Mouse (Mus musculus) thymus, adult 18-20 months (tissue): ENCODE measurements around the gene Gm49320.

Experiments used
- DNase-seq, 2 experiments: peaks; one replicate each; pipeline ENCODE4 v3.0.0; 2022; ENCODE audit warnings: mixed read lengths in 2 of 2

Gm49320 gene

GRCm38 (mm10) chr8:4259125-4259804 lies 20.6 kb downstream of the Gm49320 start, which contains the start of gene Ctxn1:
Gene Ctxn1, minus strand, starts transcription at chr8:4259274.
- peak; percentile 92 to 93 for DNase-seq

DNA sequence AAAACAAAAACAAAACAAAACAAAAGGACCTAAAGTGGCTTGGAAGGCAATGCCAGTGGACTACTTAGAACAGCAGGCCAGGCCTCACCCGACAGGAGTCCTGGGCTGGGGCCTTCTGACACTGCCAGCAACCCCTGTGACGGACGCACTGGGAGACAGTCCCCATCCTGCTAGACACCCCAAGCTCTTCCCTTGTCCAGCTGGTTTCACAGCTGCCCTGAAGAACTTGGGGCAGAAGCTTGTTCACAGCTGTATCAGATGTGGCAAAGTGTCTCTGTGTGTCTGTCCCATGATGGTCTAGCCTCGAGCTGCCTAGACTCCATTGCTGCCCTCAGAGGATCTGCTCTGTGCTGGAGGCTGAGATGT lies 21.1 kb downstream of the Gm49320 start:
- peak in 1 of 2 experiments; percentile 8 for DNase-seq

- DNase-seq = no peak
Measured at GRCm38 (mm10) chr8:4263105-4263791, 24.6 kb downstream of the Gm49320 start.

- DNase-seq = no peak
Measured at GRCm38 (mm10) chr8:4265160-4265914, 26.7 kb downstream of the Gm49320 start.

- peak in 1 of 2 experiments; percentile 3 for DNase-seq
Measured at GRCm38 (mm10) chr8:4267627-4268026, 29.0 kb downstream of the Gm49320 start.

DNA sequence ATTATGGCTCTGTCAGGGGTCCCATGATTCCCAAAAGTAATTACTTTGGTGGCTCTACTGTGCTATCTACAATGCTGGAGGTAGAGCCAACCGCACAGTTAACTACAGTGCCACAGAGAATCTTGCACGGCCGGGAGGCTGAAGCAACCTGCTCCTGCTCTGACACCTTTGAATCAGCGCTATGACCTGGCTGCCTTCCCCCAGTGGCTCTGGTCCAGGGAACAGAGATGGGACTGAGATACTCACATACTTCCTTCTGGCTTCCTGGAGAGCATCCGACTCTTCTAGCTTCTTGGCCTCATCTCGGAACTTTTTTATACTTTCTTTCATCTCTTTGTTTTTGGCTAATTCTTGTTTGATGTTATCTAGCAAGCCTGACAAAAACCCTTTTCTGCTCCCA lies 30.9 kb downstream of the Gm49320 start:
- no peak for DNase-seq

DNA sequence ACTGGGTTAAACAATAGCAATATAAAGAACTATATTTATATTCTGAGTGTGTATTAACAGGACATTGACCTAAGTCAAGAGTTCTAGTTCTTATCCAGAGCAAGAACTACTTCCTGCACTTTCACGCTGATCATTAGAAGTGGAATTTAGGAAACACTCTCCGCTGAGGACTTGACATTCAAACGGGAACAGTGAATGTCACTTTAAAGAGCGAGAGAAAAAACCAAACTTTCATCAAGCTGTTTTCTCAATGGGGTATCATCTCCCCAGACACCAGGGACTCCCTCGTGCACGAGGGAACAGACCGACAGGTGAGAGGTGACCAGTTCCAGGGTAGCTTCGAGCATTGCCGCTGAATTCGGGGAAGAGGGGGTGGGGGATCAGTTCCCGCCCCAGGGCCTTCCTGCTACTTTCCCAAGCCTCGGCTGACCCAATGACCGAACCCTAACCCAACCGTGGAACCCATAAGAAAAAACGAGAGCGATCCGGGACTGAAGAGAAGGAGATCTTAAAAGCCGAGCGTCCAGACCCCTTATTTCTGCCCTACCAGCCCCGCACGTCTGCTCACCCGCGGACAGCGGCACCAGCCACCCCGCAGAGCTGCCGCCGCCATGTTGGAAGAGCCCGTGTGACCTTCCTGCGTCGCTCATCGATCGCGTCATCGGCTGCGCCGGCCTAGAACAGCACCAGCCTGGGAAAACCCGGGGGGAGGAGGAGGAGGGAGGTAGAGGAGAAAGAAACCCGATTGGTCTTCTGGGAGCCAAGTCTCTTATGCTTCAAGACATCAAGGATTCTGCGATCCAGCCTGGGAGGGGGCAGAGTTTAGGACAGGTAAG lies 36.8 kb downstream of the Gm49320 start, which contains the start of gene Timm44:
Timm44 (minus strand) TSS at position 639 of the 836 bp plus-strand sequence.
- peak; percentile 87 to 89 for DNase-seq

DNA sequence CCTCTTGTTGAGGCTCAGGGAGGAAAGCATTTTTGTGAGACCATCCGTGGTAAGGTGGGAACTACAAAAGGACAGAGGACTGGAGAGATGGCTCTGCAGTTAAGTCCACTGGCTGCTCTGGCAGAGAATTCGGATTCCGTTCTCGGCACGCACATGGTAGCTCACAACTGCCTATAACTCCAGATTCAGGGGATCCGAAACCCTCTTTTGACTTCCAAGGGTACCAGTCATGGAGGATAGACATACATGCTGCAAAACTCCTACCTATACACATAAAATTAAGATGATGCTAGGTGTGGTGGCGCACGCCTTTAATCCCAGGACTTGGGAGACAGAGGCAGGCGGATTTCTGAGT lies 37.4 kb downstream of the Gm49320 start:
- DNase-seq = no peak

DNA sequence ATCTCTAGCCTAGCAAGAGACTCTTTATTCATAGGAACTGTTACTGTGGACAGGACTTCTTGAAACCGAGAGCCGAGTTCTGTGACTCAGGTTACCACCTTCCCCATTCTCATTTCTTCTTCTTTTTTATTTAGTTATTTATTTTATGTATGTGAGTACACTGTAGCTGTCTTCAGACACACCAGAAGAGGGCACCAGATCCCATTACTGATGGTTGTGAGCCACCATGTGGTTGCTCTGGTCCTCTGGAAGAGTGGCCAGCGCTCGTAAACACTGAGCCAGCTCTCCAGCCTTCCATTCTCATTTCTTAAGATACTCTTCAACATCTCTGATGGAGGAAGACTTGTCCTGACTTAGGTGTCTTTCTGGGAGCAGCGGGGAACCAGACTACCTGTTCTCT lies 54.1 kb downstream of the Gm49320 start:
- no peak for DNase-seq

DNA sequence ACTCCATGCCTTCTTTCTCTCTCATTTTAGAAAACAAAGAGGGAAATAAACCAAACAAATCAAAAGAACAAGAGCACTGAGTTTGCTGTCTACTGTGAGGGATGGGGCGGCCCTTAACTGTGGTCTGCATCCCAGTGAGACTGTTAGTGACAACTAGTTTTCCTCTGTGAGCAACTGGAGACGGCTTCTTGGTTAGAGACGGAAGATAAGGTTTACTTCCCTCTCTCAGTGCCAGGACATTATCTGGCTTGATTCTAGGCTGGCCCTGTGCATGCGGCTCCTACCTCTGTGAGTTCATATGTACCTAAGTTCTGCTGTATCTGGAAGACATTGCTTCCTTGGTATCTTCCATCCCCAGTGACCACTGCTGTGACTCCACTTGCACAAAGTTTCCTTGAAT lies 59.2 kb downstream of the Gm49320 start:
- DNase-seq = no peak
